Mouse (Mus musculus): ENCODE results near the gene S100b. TPM values are rescaled to one million over a fixed set of nuclear protein-coding genes. Genes with fewer than 3 reads are reported as not detected.
A peak's percentile ranks its signal among the peaks of the same experiment; 100 is the strongest.

S100b gene
- polyA plus RNA-seq, 1 experiment from 2014 or later, result 0.16 TPM

DNA sequence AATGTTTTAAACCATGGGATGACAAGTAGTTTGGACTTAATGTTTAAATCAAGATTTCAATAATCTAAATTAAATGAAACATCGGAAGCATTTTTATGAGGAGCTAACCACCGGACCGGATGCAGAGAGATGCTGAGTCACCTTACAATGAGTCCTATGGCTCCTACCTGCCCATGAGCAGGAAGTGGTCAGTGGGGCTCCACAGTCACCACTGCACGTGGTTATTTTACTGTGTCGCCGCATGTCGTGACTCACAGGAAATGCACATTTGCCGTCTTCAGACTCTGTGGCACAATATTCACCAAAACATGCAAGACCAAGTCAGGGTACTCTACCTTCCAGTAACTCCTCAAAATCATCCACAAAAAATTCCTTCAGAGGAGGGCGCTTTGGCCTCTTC is 53.1 kb downstream of the S100b start:
- no peaks in the 10 kb centered on the region for H3K9me3 ChIP-seq
- no peaks in the 10 kb centered on the region for H3K4me1 ChIP-seq
- H3K4me3 ChIP-seq, result no peak overlapping the region
- H3K4me2 ChIP-seq, result no peak overlapping the region
- H3K9ac ChIP-seq, result no peak overlapping the region
- no peaks in the 10 kb centered on the region for H3K27me3 ChIP-seq (replicated peaks)
- H3K27ac ChIP-seq (replicated peaks), result no peak overlapping the region
- H3K36me3 ChIP-seq, result peaks cover 75% of the 10 kb centered on the region
- no peak for ATAC-seq (ENCODE audit: extremely low read depth, insufficient number of reproducible peaks, low FRiP score, low TSS enrichment)
- WGBS, result 82% methylated on average over 9 of the region's 9 CpGs

MicroRNAs encoded within 50 kb of the gene (microRNA counts, 519-probe panel; counts per million panel counts)
- microRNA mmu-miR-678, result 209 counts per million, percentile 61 among the panel's probes with 10 or more counts

Small RNA genes within 50 kb of the gene (microRNA-seq; reads per million reads assigned to microRNA genes)
- not detected for gene Mir678

Other genes with a start within 250 kb of the S100b start
- 12.2 and 12.5 TPM in 2 replicates for gene Zfp280b, start 221.2 kb upstream of the S100b start, polyA plus RNA-seq (2015; fragmentation: Nextera tagmentation; extraction: Ambion mirVana)
- not detected in 2 replicates for gene Slc5a4b, start 142.9 kb upstream of the S100b start, polyA plus RNA-seq (2015; fragmentation: Nextera tagmentation; extraction: Ambion mirVana)
- not detected in 2 replicates for gene Slc5a4a, start 106.4 kb upstream of the S100b start, polyA plus RNA-seq (2015; fragmentation: Nextera tagmentation; extraction: Ambion mirVana)
- 50.9 and 57.4 TPM in 2 replicates for gene Prmt2, start 16.0 kb upstream of the S100b start, polyA plus RNA-seq (2015; fragmentation: Nextera tagmentation; extraction: Ambion mirVana)
- gene Dip2a, start 91.4 kb downstream of the S100b start, polyA plus RNA-seq (2015; fragmentation: Nextera tagmentation; extraction: Ambion mirVana), result 7.5 and 8.1 TPM in 2 replicates
- 1.8 TPM in 1 of 2 replicates, not detected in the other for gene AC141477.1, start 186.6 kb downstream of the S100b start, polyA plus RNA-seq (2015; fragmentation: Nextera tagmentation; extraction: Ambion mirVana)
- 9.6 and 9.7 TPM in 2 replicates for gene Pcnt, start 188.9 kb downstream of the S100b start, polyA plus RNA-seq (2015; fragmentation: Nextera tagmentation; extraction: Ambion mirVana)
- gene 2610028H24Rik, start 195.2 kb downstream of the S100b start, polyA plus RNA-seq (2015; fragmentation: Nextera tagmentation; extraction: Ambion mirVana), result not detected in 2 replicates
- 32.1 and 32.8 TPM in 2 replicates for gene Mcm3ap, start 215.1 kb downstream of the S100b start, polyA plus RNA-seq (2015; fragmentation: Nextera tagmentation; extraction: Ambion mirVana)
- gene Ybey, start 215.3 kb downstream of the S100b start, polyA plus RNA-seq (2015; fragmentation: Nextera tagmentation; extraction: Ambion mirVana), result 4.8 and 5.2 TPM in 2 replicates